Mouse (Mus musculus): ENCODE results near the gene Olfr1281. TPM values are rescaled to one million over a fixed set of nuclear protein-coding genes. Genes with fewer than 3 reads are reported as not detected.
"Not testable (repeated sequence)": the region's sequence is repeated elsewhere in the genome, so short reads cannot be mapped to it uniquely, and the experiment has no call there.

The Olfr1281 gene
- total RNA-seq (2014; fragmentation: Nextera tagmentation), result not detected in 2 replicates
- 0.05 and 0.23 TPM in 2 replicates for total RNA-seq (2017)
- not detected in 2 replicates for polyA plus RNA-seq (2012)

- no peaks in the 10 kb centered on the region for H3K36me3 ChIP-seq (replicated peaks)
- H3K4me1 ChIP-seq (ENCODE audit: insufficient read depth, low read depth, low read length), result no peaks in the 10 kb centered on the region
- DNase-seq (ENCODE audit: low spot score) (no peak), ATAC-seq (ENCODE audit: extremely low read depth, insufficient number of reproducible peaks, low FRiP score, poor library complexity, severe bottlenecking) (no peak)
- no peak within 1 kb of the TSS for H3K4me3 ChIP-seq (ENCODE audit: low read depth, low read length)
- TF ChIP-seq TAL1 (conservative IDR thresholded peaks at IDR 0.05; ENCODE audit: low read depth, low read length) (no peak), POLR2AphosphoS5 (IDR thresholded peaks at IDR 0.05; ENCODE audit: insufficient replicate concordance, low read depth, low read length) (no peak)
- H3K9me3 ChIP-seq (replicated peaks), result no peaks in the 10 kb centered on the region
- no peaks in the 10 kb centered on the region for H3K27me3 ChIP-seq (ENCODE audit: insufficient read depth, low read length)
Measured at GRCm38 (mm10) chr2:111326220-111326619, at the start of gene Olfr1281. TSS of gene Olfr1281 (plus strand) at chr2:111326520.

DNA sequence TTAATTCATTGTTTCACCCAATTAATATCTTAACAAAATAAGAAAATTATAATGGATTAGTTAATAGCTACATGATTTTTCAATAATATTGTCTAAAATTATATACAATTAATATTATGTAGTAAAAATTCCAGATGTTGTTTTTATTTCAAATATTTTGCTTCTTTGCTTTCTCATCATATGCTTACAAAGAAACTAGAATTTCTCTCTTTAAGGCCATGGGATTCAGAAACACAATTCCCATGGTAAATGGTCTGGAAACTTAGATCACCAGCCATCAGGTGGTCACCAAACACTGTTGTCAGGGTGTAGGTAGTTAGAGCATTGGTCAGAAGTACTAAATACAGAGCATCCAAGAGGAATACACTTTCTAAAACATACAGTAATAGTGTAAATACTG is 36.5 kb upstream of the Olfr1281 start, which contains the start of gene Olfr1278:
Gene Olfr1278, plus strand, starts transcription at position 301 of the 400 bp plus-strand sequence.
- DNase-seq (ENCODE audit: low spot score) (no peak), ATAC-seq (ENCODE audit: extremely low read depth, insufficient number of reproducible peaks, low FRiP score, poor library complexity, severe bottlenecking) (no peak)
- H3K36me3 ChIP-seq (replicated peaks), result no peaks in the 10 kb centered on the region
- no peak within 1 kb of the TSS for H3K4me3 ChIP-seq (ENCODE audit: low read depth, low read length)
- H3K4me1 ChIP-seq (ENCODE audit: insufficient read depth, low read depth, low read length), result no peaks in the 10 kb centered on the region
- no peaks in the 10 kb centered on the region for H3K27me3 ChIP-seq (ENCODE audit: insufficient read depth, low read length)
- TF ChIP-seq POLR2AphosphoS5 (IDR thresholded peaks at IDR 0.05; ENCODE audit: insufficient replicate concordance, low read depth, low read length) (no peak), GATA2 (IDR thresholded peaks at IDR 0.05; ENCODE audit: borderline replicate concordance, low read depth, low read length) (no peak), TAL1 (conservative IDR thresholded peaks at IDR 0.05; ENCODE audit: low read depth, low read length) (no peak), CTCF (IDR thresholded peaks at IDR 0.05; ENCODE audit: low read depth, low read length) (no peak), GATA1 (IDR thresholded peaks at IDR 0.05; ENCODE audit: borderline replicate concordance, low read length) (no peak)
- no peaks in the 10 kb centered on the region for H3K9me3 ChIP-seq (replicated peaks)

GRCm38 (mm10) chr2:111298541-111298940 is 27.8 kb upstream of the Olfr1281 start:
- ATAC-seq (ENCODE audit: extremely low read depth, insufficient number of reproducible peaks, low FRiP score, poor library complexity, severe bottlenecking), result no peak
- Histone ChIP-seq H3K4me1 (ENCODE audit: insufficient read depth, low read depth, low read length) (no peaks in the 10 kb centered on the region), H3K4me3 (ENCODE audit: low read depth, low read length) (no peak overlapping the region), H3K9me3 (replicated peaks) (no peaks in the 10 kb centered on the region), H3K36me3 (replicated peaks) (no peaks in the 10 kb centered on the region), H3K27me3 (ENCODE audit: insufficient read depth, low read length) (no peaks in the 10 kb centered on the region)
- no peak for DNase-seq (ENCODE audit: low spot score)
- no peak for TF ChIP-seq GATA2 (IDR thresholded peaks at IDR 0.05; ENCODE audit: borderline replicate concordance, low read depth, low read length)
- TF ChIP-seq CTCF (IDR thresholded peaks at IDR 0.05; ENCODE audit: low read depth, low read length), result no peak
- no peak for TF ChIP-seq POLR2AphosphoS5 (IDR thresholded peaks at IDR 0.05; ENCODE audit: insufficient replicate concordance, low read depth, low read length)
- no peak for TF ChIP-seq TAL1 (conservative IDR thresholded peaks at IDR 0.05; ENCODE audit: low read depth, low read length)
- TF ChIP-seq GATA1 (IDR thresholded peaks at IDR 0.05; ENCODE audit: borderline replicate concordance, low read length), result no peak

- Histone ChIP-seq H3K9me3 (replicated peaks) (no peaks in the 10 kb centered on the region), H3K4me3 (ENCODE audit: low read depth, low read length) (no peak within 1 kb of the TSS), H3K4me1 (ENCODE audit: insufficient read depth, low read depth, low read length) (no peaks in the 10 kb centered on the region), H3K36me3 (replicated peaks) (no peaks in the 10 kb centered on the region), H3K27me3 (ENCODE audit: insufficient read depth, low read length) (no peaks in the 10 kb centered on the region)
- ATAC-seq (ENCODE audit: extremely low read depth, insufficient number of reproducible peaks, low FRiP score, poor library complexity, severe bottlenecking) (no peak), DNase-seq (ENCODE audit: low spot score) (no peak)
- TF ChIP-seq POLR2AphosphoS5 (IDR thresholded peaks at IDR 0.05; ENCODE audit: insufficient replicate concordance, low read depth, low read length) (no peak), TAL1 (conservative IDR thresholded peaks at IDR 0.05; ENCODE audit: low read depth, low read length) (no peak), GATA1 (IDR thresholded peaks at IDR 0.05; ENCODE audit: borderline replicate concordance, low read length) (no peak), GATA2 (IDR thresholded peaks at IDR 0.05; ENCODE audit: borderline replicate concordance, low read depth, low read length) (no peak), CTCF (IDR thresholded peaks at IDR 0.05; ENCODE audit: low read depth, low read length) (no peak)
Measured at GRCm38 (mm10) chr2:111300374-111300773, 25.9 kb upstream of the Olfr1281 start, which contains the start of gene Olfr1279. TSS of gene Olfr1279 (plus strand) at chr2:111300635.

DNA sequence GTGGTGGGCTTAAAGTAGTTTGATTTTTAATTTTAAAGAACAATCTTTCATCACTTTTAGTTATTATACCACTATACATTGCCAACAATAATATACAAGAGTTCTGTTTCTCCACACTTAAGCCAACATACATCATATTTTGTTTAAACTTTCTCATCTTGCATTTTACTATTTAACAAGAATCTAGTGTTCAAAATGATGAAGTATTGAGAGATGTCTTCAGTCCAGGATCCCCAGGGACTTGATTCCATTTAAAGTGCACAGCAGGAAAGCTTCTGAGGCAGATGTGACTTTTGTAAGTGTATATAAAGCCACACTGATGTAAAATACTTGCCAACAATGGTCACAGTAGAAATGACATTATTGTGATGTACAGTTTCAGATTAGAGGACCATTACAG is 12.6 kb upstream of the Olfr1281 start, which contains the start of gene Olfr1280:
Gene Olfr1280, plus strand, starts transcription at position 301 of the 400 bp plus-strand sequence.
- H3K9me3 ChIP-seq (replicated peaks), result no peaks in the 10 kb centered on the region
- TF ChIP-seq GATA1 (IDR thresholded peaks at IDR 0.05; ENCODE audit: borderline replicate concordance, low read length) (no peak), TAL1 (conservative IDR thresholded peaks at IDR 0.05; ENCODE audit: low read depth, low read length) (no peak), CTCF (IDR thresholded peaks at IDR 0.05; ENCODE audit: low read depth, low read length) (no peak), GATA2 (IDR thresholded peaks at IDR 0.05; ENCODE audit: borderline replicate concordance, low read depth, low read length) (no peak), POLR2AphosphoS5 (IDR thresholded peaks at IDR 0.05; ENCODE audit: insufficient replicate concordance, low read depth, low read length) (no peak)
- no peaks in the 10 kb centered on the region for H3K27me3 ChIP-seq (ENCODE audit: insufficient read depth, low read length)
- ATAC-seq (ENCODE audit: extremely low read depth, insufficient number of reproducible peaks, low FRiP score, poor library complexity, severe bottlenecking) (no peak), DNase-seq (ENCODE audit: low spot score) (no peak)
- H3K36me3 ChIP-seq (replicated peaks), result no peaks in the 10 kb centered on the region
- no peak within 1 kb of the TSS for H3K4me3 ChIP-seq (ENCODE audit: low read depth, low read length)
- no peaks in the 10 kb centered on the region for H3K4me1 ChIP-seq (ENCODE audit: insufficient read depth, low read depth, low read length)

- H3K4me3 ChIP-seq (ENCODE audit: low read depth, low read length); H3K9me3 ChIP-seq (replicated peaks): not testable (repeated sequence)
Measured at GRCm38 (mm10) chr2:111333721-111334120, 7.4 kb downstream of the Olfr1281 start.

GRCm38 (mm10) chr2:111335976-111336375 is 9.7 kb downstream of the Olfr1281 start, which contains the start of gene Olfr1282:
TSS of gene Olfr1282 (minus strand) at chr2:111336076.
- H3K4me1 ChIP-seq (ENCODE audit: insufficient read depth, low read depth, low read length), result no peaks in the 10 kb centered on the region
- no peak for DNase-seq (ENCODE audit: low spot score)
- no peak for ATAC-seq (ENCODE audit: extremely low read depth, insufficient number of reproducible peaks, low FRiP score, poor library complexity, severe bottlenecking)
- H3K27me3 ChIP-seq (ENCODE audit: insufficient read depth, low read length), result no peaks in the 10 kb centered on the region
- H3K4me3 ChIP-seq (ENCODE audit: low read depth, low read length), result no peak within 1 kb of the TSS
- no peaks in the 10 kb centered on the region for H3K36me3 ChIP-seq (replicated peaks)
- no peaks in the 10 kb centered on the region for H3K9me3 ChIP-seq (replicated peaks)
- TF ChIP-seq GATA1 (IDR thresholded peaks at IDR 0.05; ENCODE audit: borderline replicate concordance, low read length) (no peak), POLR2AphosphoS5 (IDR thresholded peaks at IDR 0.05; ENCODE audit: insufficient replicate concordance, low read depth, low read length) (no peak), GATA2 (IDR thresholded peaks at IDR 0.05; ENCODE audit: borderline replicate concordance, low read depth, low read length) (no peak), CTCF (IDR thresholded peaks at IDR 0.05; ENCODE audit: low read depth, low read length) (no peak)

More at GRCm38 (mm10) chr2:111333721-111334120, 7.4 kb downstream of the Olfr1281 start:
- not testable (repeated sequence) for H3K4me1 ChIP-seq (ENCODE audit: insufficient read depth, low read depth, low read length); H3K27me3 ChIP-seq (ENCODE audit: insufficient read depth, low read length); DNase-seq (ENCODE audit: low spot score); H3K36me3 ChIP-seq (replicated peaks); ATAC-seq (ENCODE audit: extremely low read depth, insufficient number of reproducible peaks, low FRiP score, poor library complexity, severe bottlenecking)

Data from G1E (cell line).